18 mouse cellular contexts compared by ENCODE assay signal in the genomic region with DNA sequence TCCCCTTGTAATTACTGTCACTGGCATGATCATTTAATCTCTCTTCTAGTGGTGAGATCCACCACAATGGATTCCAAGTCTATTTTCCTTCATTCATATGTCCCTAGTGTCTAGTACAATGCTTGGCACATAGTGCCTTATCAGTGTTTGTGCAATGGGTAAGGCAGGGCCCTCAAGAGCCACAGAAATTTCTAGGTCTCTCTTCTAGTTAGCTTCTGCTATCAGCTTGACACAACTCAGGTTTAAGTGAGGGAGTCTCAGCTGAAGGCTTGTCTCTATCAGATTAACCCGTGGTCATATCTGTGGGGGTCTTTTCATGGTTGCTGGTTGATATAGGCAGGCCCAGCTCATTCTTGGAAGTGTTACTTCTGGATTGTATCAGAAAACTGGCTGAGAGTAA.
"Had no signal": no experiment of that assay in that cellular context is flagged by ENCODE, and none has a peak within 500 bp of the region (broad histone marks: within the 10 kb centered on the region; RNA-seq: fewer than 3 reads in every experiment).

No protein-coding gene starts in this region.

- H3K9ac ChIP-seq: lung, embryonic 14.5 days; midbrain, embryonic 12.5 days; neural tube, embryonic 13.5 days; neural tube, embryonic 15.5 days had no signal

- H3K36me3 ChIP-seq: midbrain, embryonic 10.5 days; midbrain, embryonic 12.5 days; neural tube, embryonic 13.5 days; neural tube, embryonic 15.5 days had no signal

- H3K27me3 ChIP-seq: midbrain, embryonic 12.5 days; neural tube, embryonic 13.5 days; neural tube, embryonic 15.5 days had no signal

- DNase-seq: lung, embryonic 14.5 days; lung, postnatal 10 days; lung, postnatal 4 days; midbrain, embryonic 14.5 days; retina, postnatal 1 day; right cerebral cortex, adult 18-20 months; right cerebral cortex, postnatal 25 days; right cerebral cortex, postnatal 4 days; spleen, adult 18-20 months; thymus, adult 18-20 months; thymus, postnatal 14 days; thymus, postnatal 36 days had no signal

- ATAC-seq: midbrain, embryonic 16.5 days had no signal

- H3K27ac ChIP-seq: midbrain, embryonic 10.5 days; midbrain, embryonic 12.5 days; neural tube, embryonic 13.5 days; neural tube, embryonic 15.5 days had no signal

- H3K9me3 ChIP-seq: midbrain, embryonic 10.5 days; midbrain, embryonic 12.5 days; neural tube, embryonic 13.5 days; neural tube, embryonic 15.5 days had no signal

- H3K4me2 ChIP-seq: lung, embryonic 14.5 days; midbrain, embryonic 12.5 days; neural tube, embryonic 13.5 days; neural tube, embryonic 15.5 days had no signal

- H3K4me1 ChIP-seq: midbrain, embryonic 10.5 days; midbrain, embryonic 12.5 days; neural tube, embryonic 13.5 days; neural tube, embryonic 15.5 days had no signal

- H3K4me3 ChIP-seq: midbrain, embryonic 10.5 days; midbrain, embryonic 12.5 days; myocyte; neural tube, embryonic 13.5 days; neural tube, embryonic 15.5 days had no signal
